Mouse (Mus musculus) inflammation-experienced regulatory T-cells, adult 16 weeks (primary cell): ENCODE measurements around the gene Ndufa4. TPM values are rescaled to one million over a fixed set of nuclear protein-coding genes. Genes with fewer than 3 reads are reported as not detected.

Experiments
- polyA plus RNA-seq: library from polyadenylated mRNA; unstranded; fragments of 100-300 nt; shearing (Covaris generic); gene quantifications from one replicate; pipeline ENCODE4 v1.2.1, GENCODE M21; 2017

The Ndufa4 gene
- polyA plus RNA-seq: 474 TPM

GRCm38 (mm10) chr6:11907269-11908032, at the start of gene Ndufa4, which contains the start of gene Phf14:
Ndufa4 (minus strand) TSS chr6:11907497.
Phf14 (plus strand) TSS chr6:11907809.

Other genes starting within 250 kb of the Ndufa4 start
- gene Phf14, start 312 bp upstream of the Ndufa4 start, polyA plus RNA-seq: 41.5 TPM